Mouse (Mus musculus) G1E (cell line): Measurements from ENCODE around the gene Huwe1.

Experiments used
- CTCF ChIP-seq: IDR thresholded peaks from 2 replicates; pipeline ENCODE4 v1.5.1; 2012; ENCODE audit warnings: low read depth, low read length, inconsistent platforms, mixed read lengths
- GATA1 ChIP-seq: IDR thresholded peaks from 2 replicates; pipeline ENCODE4 v1.6.1; 2012; ENCODE audit warnings: borderline replicate concordance, low read length, inconsistent platforms, mixed read lengths
- GATA2 ChIP-seq: IDR thresholded peaks from 2 replicates; pipeline ENCODE4 v1.6.1; 2012; ENCODE audit warnings: low read depth, low read length, inconsistent platforms, borderline replicate concordance
- POLR2AphosphoS5 ChIP-seq: IDR thresholded peaks from 2 replicates; pipeline ENCODE4 v1.6.1; 2012; ENCODE audit warnings: low read depth, low read length, inconsistent platforms; ENCODE audit not compliant: insufficient replicate concordance
- TAL1 ChIP-seq: conservative IDR thresholded peaks from 2 replicates; pipeline ENCODE4 v1.6.1; 2012; ENCODE audit warnings: low read depth, low read length, inconsistent platforms, mixed read lengths

DNA sequence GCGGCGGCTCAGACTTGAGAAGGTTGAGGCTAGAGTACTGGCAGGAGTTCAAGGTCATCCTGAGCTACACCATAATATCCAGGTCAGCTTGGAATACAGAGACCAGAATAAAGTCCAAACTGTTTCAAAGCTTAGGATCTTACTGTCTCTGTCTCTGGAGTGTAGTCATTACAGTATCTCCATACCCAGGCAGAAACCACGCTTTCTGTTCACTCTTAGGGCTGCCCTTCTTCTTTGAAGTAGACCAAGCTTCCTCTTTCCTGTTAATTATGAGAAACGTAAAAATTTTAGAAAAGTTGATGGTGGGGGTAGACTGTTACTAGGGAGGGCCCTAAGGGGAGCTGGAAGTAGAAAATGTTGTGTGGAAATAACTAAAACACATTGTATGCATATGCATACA lies 17.7 kb upstream of the Huwe1 start:
- TF ChIP-seq CTCF (no peak), POLR2AphosphoS5 (no peak), GATA1 (no peak), TAL1 (no peak), GATA2 (no peak)
